Mouse (Mus musculus): ENCODE measurements around the gene Sertad2. TPM values are rescaled to one million over a fixed set of nuclear protein-coding genes. Genes with fewer than 3 reads are reported as not detected.

Gene Sertad2
- polyA plus RNA-seq, 1 experiment from 2014 or later, result 27.7 TPM

- H3K27ac ChIP-seq, result peak overlapping the region; percentile 26
- H3K36me3 ChIP-seq (replicated peaks), result peaks cover 13% of the 10 kb centered on the region
- H3K4me3 ChIP-seq, result no peak overlapping the region
- peaks cover 99% of the 10 kb centered on the region for H3K4me1 ChIP-seq
- WGBS, result 47% methylated on average over 6 of the region's 6 CpGs
- H3K27me3 ChIP-seq (ENCODE audit: poor library complexity, severe bottlenecking), result no peaks in the 10 kb centered on the region
- H3K9me3 ChIP-seq, result no peaks in the 10 kb centered on the region
- no peak for DNase-seq (ENCODE audit: extremely low spot score, low spot score)
Observed at GRCm38 (mm10) chr11:20644872-20645271, 101.8 kb downstream of the Sertad2 start.

GRCm38 (mm10) chr11:20645521-20645920, 102.5 kb downstream of the Sertad2 start:
- no peaks in the 10 kb centered on the region for H3K9me3 ChIP-seq
- no peak overlapping the region for H3K4me3 ChIP-seq
- whole genome bisulfite sequencing, result 80% methylated on average over 3 of the region's 3 CpGs
- no peaks in the 10 kb centered on the region for H3K27me3 ChIP-seq (ENCODE audit: poor library complexity, severe bottlenecking)
- H3K4me1 ChIP-seq, result peaks cover 99% of the 10 kb centered on the region
- DNase-seq (ENCODE audit: extremely low spot score, low spot score), result no peak
- peaks cover 13% of the 10 kb centered on the region for H3K36me3 ChIP-seq (replicated peaks)
- H3K27ac ChIP-seq, result peak overlapping the region; percentile 26; the same call in 1 of the 2 replicates

- H3K27ac ChIP-seq, result peak overlapping the region; percentile 84
- DNase-seq (ENCODE audit: extremely low spot score, low spot score), result no peak
- no peaks in the 10 kb centered on the region for H3K9me3 ChIP-seq
- 59% methylated on average over 6 of the region's 6 CpGs for WGBS
- peaks cover 99% of the 10 kb centered on the region for H3K4me1 ChIP-seq
- H3K4me3 ChIP-seq, result no peak overlapping the region
- peaks cover 13% of the 10 kb centered on the region for H3K36me3 ChIP-seq (replicated peaks)
- no peaks in the 10 kb centered on the region for H3K27me3 ChIP-seq (ENCODE audit: poor library complexity, severe bottlenecking)
Observed at GRCm38 (mm10) chr11:20646142-20646541, 103.1 kb downstream of the Sertad2 start.

DNA sequence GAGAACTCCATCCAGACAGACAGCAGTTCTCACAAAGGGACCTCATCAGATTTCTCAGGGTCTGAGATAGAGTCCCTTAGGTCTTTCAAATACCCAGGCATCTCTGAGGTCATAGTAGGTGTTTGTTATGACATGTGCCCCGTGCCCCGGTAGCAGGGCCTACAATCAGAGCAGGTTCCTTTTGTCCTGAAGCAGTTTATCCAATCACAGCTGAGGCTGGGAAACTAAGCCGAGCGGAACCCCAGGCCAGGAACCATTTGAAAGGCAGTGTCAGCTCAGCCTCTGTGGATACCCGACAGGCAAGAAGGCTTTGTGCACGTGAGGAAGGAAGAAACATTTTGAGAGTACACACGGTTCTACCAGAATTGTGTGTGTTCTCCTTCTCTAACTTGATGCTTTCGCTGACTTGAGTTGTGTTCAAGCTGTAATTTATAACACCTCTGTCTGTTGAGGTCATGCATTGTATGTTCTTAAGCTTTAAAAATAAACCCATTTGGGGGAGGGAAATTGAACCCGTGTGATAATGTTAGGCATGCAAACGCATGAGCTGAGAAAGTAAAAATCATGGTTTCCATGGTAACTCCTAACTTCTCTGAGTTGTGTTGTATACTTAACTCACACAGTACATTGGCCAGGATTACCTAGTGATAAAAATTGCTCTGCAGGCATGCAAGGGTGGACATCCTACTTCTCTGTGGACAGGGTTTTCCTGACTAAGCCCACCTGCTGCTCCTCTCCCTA, 104.1 kb downstream of the Sertad2 start:
- no peaks in the 10 kb centered on the region for H3K27me3 ChIP-seq (ENCODE audit: poor library complexity, severe bottlenecking)
- no peak for DNase-seq (ENCODE audit: extremely low spot score, low spot score)
- peaks cover 98% of the 10 kb centered on the region for H3K4me1 ChIP-seq
- H3K4me3 ChIP-seq, result no peak overlapping the region
- H3K9me3 ChIP-seq, result no peaks in the 10 kb centered on the region
- peak overlapping the region; percentile 84 for H3K27ac ChIP-seq
- 28% methylated on average over 10 of the region's 10 CpGs for WGBS
- H3K36me3 ChIP-seq (replicated peaks), result peaks cover 17% of the 10 kb centered on the region

DNA sequence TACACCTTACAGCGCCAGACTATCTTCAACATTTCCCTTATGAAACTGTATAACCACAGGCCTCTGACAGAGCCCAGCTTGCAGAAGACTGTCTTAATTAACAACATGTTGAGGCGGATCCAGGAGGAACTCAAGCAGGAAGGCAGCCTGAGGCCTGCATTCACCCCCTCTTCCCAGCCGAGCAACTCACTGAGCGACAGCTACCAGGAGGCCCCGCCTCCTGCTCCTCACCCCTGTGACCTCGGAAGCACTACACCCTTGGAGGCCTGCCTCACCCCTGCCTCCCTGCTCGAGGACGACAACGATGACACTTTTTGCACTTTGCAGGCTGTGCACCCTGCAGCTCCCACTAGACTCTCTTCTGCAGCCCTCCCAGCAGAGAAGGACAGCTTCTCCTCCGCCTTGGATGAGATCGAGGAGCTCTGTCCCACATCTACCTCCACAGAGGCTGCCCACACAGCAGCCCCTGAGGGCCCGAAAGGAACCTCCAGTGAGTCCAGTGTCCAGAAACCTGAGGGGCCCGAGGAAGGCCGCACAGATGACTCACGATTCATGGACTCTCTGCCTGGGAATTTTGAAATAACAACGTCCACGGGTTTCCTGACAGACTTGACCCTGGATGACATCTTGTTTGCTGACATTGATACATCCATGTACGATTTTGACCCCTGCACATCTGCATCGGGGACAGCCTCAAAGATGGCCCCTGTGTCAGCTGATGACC, 105.0 kb downstream of the Sertad2 start:
- H3K4me1 ChIP-seq, result peaks cover 93% of the 10 kb centered on the region
- no peaks in the 10 kb centered on the region for H3K27me3 ChIP-seq (ENCODE audit: poor library complexity, severe bottlenecking)
- peaks cover 21% of the 10 kb centered on the region for H3K36me3 ChIP-seq (replicated peaks)
- no peaks in the 10 kb centered on the region for H3K9me3 ChIP-seq
- 48% methylated on average over 19 of the region's 19 CpGs for WGBS
- H3K4me3 ChIP-seq, result 0 out of 2 replicates have a peak overlapping the region, but pooled peaks have one; percentile 10
- DNase-seq (ENCODE audit: extremely low spot score, low spot score), result no peak
- peak overlapping the region; percentile 84 for H3K27ac ChIP-seq

GRCm38 (mm10) chr11:20649477-20649876, 106.4 kb downstream of the Sertad2 start:
- peaks cover 33% of the 10 kb centered on the region for H3K36me3 ChIP-seq (replicated peaks)
- peaks cover 92% of the 10 kb centered on the region for H3K4me1 ChIP-seq
- DNase-seq (ENCODE audit: extremely low spot score, low spot score), result no peak
- peak overlapping the region; percentile 82 for H3K27ac ChIP-seq
- no peaks in the 10 kb centered on the region for H3K9me3 ChIP-seq
- WGBS, result 53% methylated on average over 5 of the region's 5 CpGs
- peak overlapping the region; percentile 19; the same call in 1 of the 2 replicates for H3K4me3 ChIP-seq
- no peaks in the 10 kb centered on the region for H3K27me3 ChIP-seq (ENCODE audit: poor library complexity, severe bottlenecking)

- Histone ChIP-seq H3K4me3 (peak overlapping the region; percentile 19; the same call in 1 of the 2 replicates), H3K27me3 (ENCODE audit: poor library complexity, severe bottlenecking) (no peaks in the 10 kb centered on the region), H3K9me3 (no peaks in the 10 kb centered on the region), H3K27ac (peak overlapping the region; percentile 82), H3K4me1 (peaks cover 92% of the 10 kb centered on the region), H3K36me3 (replicated peaks) (peaks cover 33% of the 10 kb centered on the region)
- peak; percentile 73 for DNase-seq (ENCODE audit: extremely low spot score, low spot score)
- 43% methylated on average over 17 of the region's 17 CpGs for WGBS
Observed at GRCm38 (mm10) chr11:20650006-20650639, 107.1 kb downstream of the Sertad2 start.

GRCm38 (mm10) chr11:20651166-20651565, 108.1 kb downstream of the Sertad2 start:
- Histone ChIP-seq H3K27ac (peak overlapping the region; percentile 82), H3K27me3 (ENCODE audit: poor library complexity, severe bottlenecking) (no peaks in the 10 kb centered on the region), H3K4me1 (peaks cover 92% of the 10 kb centered on the region), H3K4me3 (no peak overlapping the region), H3K36me3 (replicated peaks) (peaks cover 33% of the 10 kb centered on the region), H3K9me3 (no peaks in the 10 kb centered on the region)
- DNase-seq (ENCODE audit: extremely low spot score, low spot score), result no peak
- WGBS, result 67% methylated on average over 1 of the region's 1 CpGs

- Histone ChIP-seq H3K36me3 (replicated peaks) (peaks cover 20% of the 10 kb centered on the region), H3K9me3 (no peaks in the 10 kb centered on the region), H3K4me3 (peak overlapping the region; percentile 39), H3K4me1 (peaks cover 67% of the 10 kb centered on the region), H3K27ac (peak overlapping the region; percentile 93), H3K27me3 (ENCODE audit: poor library complexity, severe bottlenecking) (no peaks in the 10 kb centered on the region)
- DNase-seq (ENCODE audit: extremely low spot score, low spot score), result peak; percentile 85
- WGBS, result 12% methylated on average over 18 of the region's 18 CpGs
Observed at GRCm38 (mm10) chr11:20655795-20656710, 113.0 kb downstream of the Sertad2 start.

DNA sequence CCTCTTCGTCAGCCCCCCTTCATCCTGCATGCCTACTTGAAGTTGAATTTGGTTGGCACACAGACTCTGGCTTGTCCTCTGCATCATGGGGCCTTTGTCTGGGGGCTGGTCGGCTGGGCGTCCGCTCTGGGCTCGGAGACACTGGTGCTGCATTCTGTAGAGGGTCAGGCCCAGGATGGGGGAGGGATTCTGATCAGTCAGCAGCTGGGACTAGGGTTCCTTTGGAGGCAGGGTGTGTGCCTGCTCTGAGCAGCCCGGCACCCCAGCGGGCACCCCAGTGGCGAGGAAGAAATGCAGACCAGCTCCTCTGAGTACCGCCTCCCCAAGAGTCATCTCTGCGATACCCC, 113.6 kb downstream of the Sertad2 start:
- H3K4me1 ChIP-seq, result peaks cover 66% of the 10 kb centered on the region
- peaks cover 16% of the 10 kb centered on the region for H3K36me3 ChIP-seq (replicated peaks)
- no peaks in the 10 kb centered on the region for H3K27me3 ChIP-seq (ENCODE audit: poor library complexity, severe bottlenecking)
- DNase-seq (ENCODE audit: extremely low spot score, low spot score), result no peak
- H3K27ac ChIP-seq, result peak overlapping the region; percentile 93
- WGBS, result 11% methylated on average over 10 of the region's 10 CpGs
- H3K4me3 ChIP-seq, result peak overlapping the region; percentile 39
- H3K9me3 ChIP-seq, result no peaks in the 10 kb centered on the region

DNA sequence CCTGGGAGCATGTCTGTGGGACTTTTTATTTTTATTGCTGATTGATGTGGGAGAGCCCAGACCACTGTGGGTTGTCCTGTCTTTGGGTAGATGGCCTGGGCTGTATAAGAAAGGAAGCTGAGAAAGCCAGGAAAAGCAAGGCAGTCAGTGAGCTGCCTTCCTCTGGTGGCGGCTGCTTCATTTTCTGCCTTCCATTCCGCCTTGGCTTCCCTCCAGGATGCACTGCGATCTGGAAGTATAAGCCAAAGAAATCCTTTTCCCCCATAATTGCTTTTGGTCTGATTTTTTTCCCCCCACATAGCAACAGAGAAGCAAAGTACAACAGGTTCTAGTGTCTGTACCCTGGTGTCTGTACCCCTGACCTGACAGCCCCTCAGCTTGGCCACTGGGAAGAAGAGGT, 116.0 kb downstream of the Sertad2 start:
- peaks cover 74% of the 10 kb centered on the region for H3K4me1 ChIP-seq
- H3K27me3 ChIP-seq (ENCODE audit: poor library complexity, severe bottlenecking), result no peaks in the 10 kb centered on the region
- peak overlapping the region; percentile 12; the same call in 1 of the 2 replicates for H3K27ac ChIP-seq
- H3K36me3 ChIP-seq (replicated peaks), result 0 out of 2 replicates have a peak, but pooled peaks cover 2% of the 10 kb centered on the region
- H3K9me3 ChIP-seq, result no peaks in the 10 kb centered on the region
- no peak for DNase-seq (ENCODE audit: extremely low spot score, low spot score)
- WGBS, result 81% methylated on average over 3 of the region's 3 CpGs
- H3K4me3 ChIP-seq, result no peak overlapping the region

Measured in forebrain, embryonic 10.5 days (tissue).